Mouse (Mus musculus) heart, adult 2 months (tissue): ENCODE measurements at regions not wholly inside any gene's neighbourhood (a gene's known extent, or its start where the extent isn't known, plus 50 kb on each side); places are given as distances from the start of the nearest gene placed in this dataset.

Experiments used
- CTCF ChIP-seq: fragments of 200-600 bp; IDR thresholded peaks from 2 replicates; pipeline ENCODE4 v1.8.1; 2022; ENCODE audit warnings: antibody characterized with exemption, mild to moderate bottlenecking, moderate library complexity
- EP300 ChIP-seq: fragments of 200-500 bp; IDR thresholded peaks from 2 replicates; pipeline ENCODE4 v1.6.1; 2011; ENCODE audit warnings: low read depth, low read length, control low read depth; ENCODE audit not compliant: insufficient read depth
- POLR2A ChIP-seq: fragments of 200-500 bp; IDR thresholded peaks from 2 replicates; pipeline ENCODE4 v1.6.1; 2011; ENCODE audit warnings: mild to moderate bottlenecking, low read depth, low read length, control low read depth; ENCODE audit not compliant: insufficient read depth

- TF ChIP-seq CTCF (no peak), EP300 (no peak), POLR2A (no peak)
Observed at GRCm38 (mm10) chr6:6434261-6434802, 144.1 kb downstream of the Sem1 start.
